Mouse (Mus musculus): ENCODE measurements at regions not wholly inside any gene's neighbourhood (a gene's known extent, or its start where the extent isn't known, plus 50 kb on each side); places are given as distances from the start of the nearest gene placed in this dataset.

- peak; percentile 19 for DNase-seq (ENCODE audit: low read depth, low spot score)
Observed at GRCm38 (mm10) chrX:136321692-136322091, 51.6 kb downstream of the Bex3 start.

- no peak for DNase-seq (ENCODE audit: low read depth, low spot score)
Observed at GRCm38 (mm10) chrX:136365809-136366208, 95.8 kb downstream of the Bex3 start.

All from telencephalon, adult 2 months (tissue).